Mouse (Mus musculus) heart, adult 2 months (tissue): ENCODE measurements around the gene Tcn2.

Experiments
- CTCF ChIP-seq: fragments of 200-600 bp; IDR thresholded peaks from 2 replicates; pipeline ENCODE4 v1.8.1; 2022; ENCODE audit warnings: antibody characterized with exemption, mild to moderate bottlenecking, moderate library complexity
- EP300 ChIP-seq: fragments of 200-500 bp; IDR thresholded peaks from 2 replicates; pipeline ENCODE4 v1.6.1; 2011; ENCODE audit warnings: low read depth, low read length, control low read depth; ENCODE audit not compliant: insufficient read depth

- TF ChIP-seq EP300 (no peak), CTCF (no peak)
These were observed 9.4 kb upstream of the Tcn2 start for GRCm38 (mm10) chr11:3941371-3941770.
